Mouse (Mus musculus): ENCODE results near the gene Ascc2. TPM values are rescaled to one million over a fixed set of nuclear protein-coding genes. Genes with fewer than 3 reads are reported as not detected.

Ascc2 gene
- polyA plus RNA-seq, 1 experiment from 2014 or later = 20.8 TPM

GRCm38 (mm10) chr11:4714727-4715126 is 77.2 kb downstream of the Ascc2 start:
- Histone ChIP-seq H3K4me3 (no peak overlapping the region), H3K27ac (no peak overlapping the region), H3K27me3 (no peaks in the 10 kb centered on the region), H3K9ac (no peak overlapping the region), H3K4me1 (replicated peaks) (0 out of 2 replicates have a peak, but pooled peaks cover 3% of the 10 kb centered on the region), H3K36me3 (no peaks in the 10 kb centered on the region), H3K4me2 (no peak overlapping the region), H3K9me3 (no peaks in the 10 kb centered on the region)
- 90% methylated on average over 4 of the region's 4 CpGs for WGBS
- no peak for ATAC-seq (ENCODE audit: low FRiP score)

GRCm38 (mm10) chr11:4715596-4715995 is 78.0 kb downstream of the Ascc2 start:
- H3K27ac ChIP-seq = no peak overlapping the region
- no peak overlapping the region for H3K9ac ChIP-seq
- no peak overlapping the region for H3K4me3 ChIP-seq
- H3K9me3 ChIP-seq = no peaks in the 10 kb centered on the region
- ATAC-seq (ENCODE audit: low FRiP score) = no peak
- 93% methylated on average over 4 of the region's 4 CpGs for WGBS
- peaks cover 7% of the 10 kb centered on the region for H3K4me1 ChIP-seq (replicated peaks)
- no peak overlapping the region for H3K4me2 ChIP-seq
- no peaks in the 10 kb centered on the region for H3K36me3 ChIP-seq
- no peaks in the 10 kb centered on the region for H3K27me3 ChIP-seq

GRCm38 (mm10) chr11:4716530-4717236 is 79.1 kb downstream of the Ascc2 start:
- no peak for ATAC-seq (ENCODE audit: low FRiP score)
- 88% methylated on average over 5 of the region's 5 CpGs for WGBS

GRCm38 (mm10) chr11:4718548-4718947 is 81.0 kb downstream of the Ascc2 start:
- Histone ChIP-seq H3K27ac (no peak overlapping the region), H3K27me3 (no peaks in the 10 kb centered on the region), H3K36me3 (peaks cover 12% of the 10 kb centered on the region), H3K9me3 (no peaks in the 10 kb centered on the region), H3K4me2 (no peak overlapping the region), H3K9ac (no peak overlapping the region), H3K4me1 (replicated peaks) (peaks cover 19% of the 10 kb centered on the region), H3K4me3 (no peak overlapping the region)
- 88% methylated on average over 5 of the region's 5 CpGs for WGBS
- ATAC-seq (ENCODE audit: low FRiP score) = no peak

More at GRCm38 (mm10) chr11:4716530-4717236, 79.1 kb downstream of the Ascc2 start:
- no peak overlapping the region for H3K27ac ChIP-seq
- H3K36me3 ChIP-seq = no peaks in the 10 kb centered on the region
- no peaks in the 10 kb centered on the region for H3K27me3 ChIP-seq
- peaks cover 18% of the 10 kb centered on the region for H3K4me1 ChIP-seq (replicated peaks)
- H3K4me2 ChIP-seq = no peak overlapping the region
- H3K4me3 ChIP-seq = no peak overlapping the region
- no peak overlapping the region for H3K9ac ChIP-seq
- no peaks in the 10 kb centered on the region for H3K9me3 ChIP-seq

GRCm38 (mm10) chr11:4719961-4720360 is 82.4 kb downstream of the Ascc2 start:
- Histone ChIP-seq H3K27me3 (no peaks in the 10 kb centered on the region), H3K27ac (no peak overlapping the region), H3K9ac (no peak overlapping the region), H3K36me3 (peaks cover 26% of the 10 kb centered on the region), H3K4me3 (no peak overlapping the region), H3K4me2 (no peak overlapping the region), H3K4me1 (replicated peaks) (peaks cover 19% of the 10 kb centered on the region), H3K9me3 (no peaks in the 10 kb centered on the region)
- WGBS = 87% methylated on average over 9 of the region's 9 CpGs
- no peak for ATAC-seq (ENCODE audit: low FRiP score)

- Histone ChIP-seq H3K4me1 (replicated peaks) (peaks cover 19% of the 10 kb centered on the region), H3K27ac (0 out of 2 replicates have a peak overlapping the region, but pooled peaks have one; percentile 14), H3K4me2 (no peak overlapping the region), H3K27me3 (no peaks in the 10 kb centered on the region), H3K4me3 (no peak overlapping the region), H3K9ac (0 out of 2 replicates have a peak overlapping the region, but pooled peaks have one; percentile 0), H3K36me3 (peaks cover 31% of the 10 kb centered on the region), H3K9me3 (no peaks in the 10 kb centered on the region)
- WGBS = 56% methylated on average over 11 of the region's 11 CpGs
- no peak for ATAC-seq (ENCODE audit: low FRiP score)
Measured at GRCm38 (mm10) chr11:4720393-4720792, 82.8 kb downstream of the Ascc2 start.

GRCm38 (mm10) chr11:4720900-4721580 is 83.5 kb downstream of the Ascc2 start:
- 50% methylated on average over 7 of the region's 7 CpGs for WGBS
- H3K4me1 ChIP-seq (replicated peaks) = peaks cover 19% of the 10 kb centered on the region
- H3K4me2 ChIP-seq = no peak overlapping the region
- H3K36me3 ChIP-seq = peaks cover 37% of the 10 kb centered on the region
- no peak overlapping the region for H3K4me3 ChIP-seq
- H3K9me3 ChIP-seq = no peaks in the 10 kb centered on the region
- ATAC-seq (ENCODE audit: low FRiP score) = no peak
- H3K9ac ChIP-seq = 0 out of 2 replicates have a peak overlapping the region, but pooled peaks have one; percentile 0
- H3K27me3 ChIP-seq = no peaks in the 10 kb centered on the region
- H3K27ac ChIP-seq = peak overlapping the region; percentile 14; the same call in 1 of the 2 replicates

- ATAC-seq (ENCODE audit: low FRiP score) = no peak
Measured at GRCm38 (mm10) chr11:4721728-4722127, 84.2 kb downstream of the Ascc2 start.

GRCm38 (mm10) chr11:4729603-4730002 is 92.1 kb downstream of the Ascc2 start:
- no peak for ATAC-seq (ENCODE audit: low FRiP score)
- Histone ChIP-seq H3K9ac (no peak overlapping the region), H3K4me2 (no peak overlapping the region), H3K4me3 (no peak overlapping the region), H3K36me3 (peaks cover 30% of the 10 kb centered on the region), H3K27me3 (0 out of 2 replicates have a peak, but pooled peaks cover 2% of the 10 kb centered on the region), H3K4me1 (replicated peaks) (peaks cover 23% of the 10 kb centered on the region), H3K27ac (peak overlapping the region; percentile 12; the same call in 1 of the 2 replicates), H3K9me3 (no peaks in the 10 kb centered on the region)
- WGBS = 46% methylated on average over 12 of the region's 12 CpGs

More at GRCm38 (mm10) chr11:4721728-4722127, 84.2 kb downstream of the Ascc2 start:
- Histone ChIP-seq H3K9me3 (no peaks in the 10 kb centered on the region), H3K27ac (no peak overlapping the region), H3K9ac (no peak overlapping the region), H3K36me3 (peaks cover 44% of the 10 kb centered on the region), H3K27me3 (no peaks in the 10 kb centered on the region), H3K4me1 (replicated peaks) (peaks cover 19% of the 10 kb centered on the region), H3K4me3 (no peak overlapping the region), H3K4me2 (no peak overlapping the region)
- 82% methylated on average over 8 of the region's 8 CpGs for WGBS

- Histone ChIP-seq H3K27ac (0 out of 2 replicates have a peak overlapping the region, but pooled peaks have one; percentile 12), H3K36me3 (peaks cover 25% of the 10 kb centered on the region), H3K4me2 (no peak overlapping the region), H3K4me1 (replicated peaks) (peaks cover 28% of the 10 kb centered on the region), H3K27me3 (0 out of 2 replicates have a peak, but pooled peaks cover 7% of the 10 kb centered on the region), H3K9ac (no peak overlapping the region), H3K9me3 (no peaks in the 10 kb centered on the region), H3K4me3 (no peak overlapping the region)
- no peak for ATAC-seq (ENCODE audit: low FRiP score)
- WGBS = 82% methylated on average over 6 of the region's 6 CpGs
Measured at GRCm38 (mm10) chr11:4730096-4730495, 92.5 kb downstream of the Ascc2 start.

GRCm38 (mm10) chr11:4730913-4731312 is 93.4 kb downstream of the Ascc2 start:
- peaks cover 16% of the 10 kb centered on the region for H3K36me3 ChIP-seq
- no peak overlapping the region for H3K4me2 ChIP-seq
- no peak overlapping the region for H3K4me3 ChIP-seq
- WGBS = 77% methylated on average over 5 of the region's 5 CpGs
- no peak overlapping the region for H3K27ac ChIP-seq
- H3K4me1 ChIP-seq (replicated peaks) = peaks cover 36% of the 10 kb centered on the region
- no peak for ATAC-seq (ENCODE audit: low FRiP score)
- no peaks in the 10 kb centered on the region for H3K9me3 ChIP-seq
- 0 out of 2 replicates have a peak, but pooled peaks cover 7% of the 10 kb centered on the region for H3K27me3 ChIP-seq
- no peak overlapping the region for H3K9ac ChIP-seq

GRCm38 (mm10) chr11:4731781-4732180 is 94.2 kb downstream of the Ascc2 start:
- peaks cover 42% of the 10 kb centered on the region for H3K4me1 ChIP-seq (replicated peaks)
- H3K27me3 ChIP-seq = 0 out of 2 replicates have a peak, but pooled peaks cover 7% of the 10 kb centered on the region
- ATAC-seq (ENCODE audit: low FRiP score) = no peak
- H3K9ac ChIP-seq = no peak overlapping the region; the same call in 1 of the 2 replicates
- H3K4me2 ChIP-seq = no peak overlapping the region
- H3K4me3 ChIP-seq = no peak overlapping the region
- H3K27ac ChIP-seq = no peak overlapping the region
- H3K9me3 ChIP-seq = no peaks in the 10 kb centered on the region
- H3K36me3 ChIP-seq = peaks cover 8% of the 10 kb centered on the region
- WGBS = 77% methylated on average over 7 of the region's 7 CpGs

Data from hindbrain, embryonic 13.5 days (tissue).